Mouse (Mus musculus) cortical plate, adult 2 months (tissue): ENCODE results near the gene Car6.

Experiments
- CTCF ChIP-seq: fragments of 200-500 bp; IDR thresholded peaks from 2 replicates; pipeline ENCODE4 v1.5.1; 2011; ENCODE audit warnings: mild to moderate bottlenecking, control low read depth, low read length; ENCODE audit not compliant: insufficient read depth; ENCODE audit errors: extremely low read depth
- POLR2A ChIP-seq: fragments of 200-500 bp; IDR thresholded peaks from 2 replicates; pipeline ENCODE4 v1.6.1; 2011; ENCODE audit warnings: mild to moderate bottlenecking, low read length, control low read depth; ENCODE audit not compliant: insufficient read depth; ENCODE audit errors: extremely low read depth

GRCm38 (mm10) chr4:150144242-150144641 lies 56.9 kb downstream of the Car6 start:
- TF ChIP-seq CTCF (no peak), POLR2A (no peak)
